Mouse (Mus musculus): Measurements from ENCODE around the gene Fam129a.

Gene Fam129a

GRCm38 (mm10) chr1:151625260-151625659, 54.3 kb downstream of the Fam129a start:
- DNase-seq (ENCODE audit: low spot score in 2 of 2), result no peak

- no peak for DNase-seq (ENCODE audit: low spot score in 2 of 2)
Measured at GRCm38 (mm10) chr1:151625690-151626089, 54.7 kb downstream of the Fam129a start.

DNA sequence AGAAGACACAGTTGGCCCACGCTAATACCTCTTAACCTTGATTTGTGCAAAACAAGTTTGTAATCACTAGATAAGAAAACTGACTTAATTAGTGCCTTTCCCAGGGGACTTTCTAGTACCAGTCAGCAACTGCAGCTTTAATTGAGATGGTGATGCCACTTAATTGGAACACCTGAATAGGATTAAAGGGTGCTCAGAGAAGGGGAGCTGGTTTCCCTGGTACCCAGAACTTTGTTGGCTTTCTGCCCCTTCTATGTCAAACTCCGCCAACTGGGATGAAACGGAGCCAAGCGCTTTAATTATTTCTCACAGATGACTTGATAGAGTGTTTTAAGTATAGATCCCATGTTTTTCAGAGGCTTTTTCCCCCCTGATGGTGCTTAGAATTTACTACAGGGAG, 55.6 kb downstream of the Fam129a start:
- no peak for DNase-seq (ENCODE audit: low spot score in 2 of 2)

- no peak for DNase-seq (ENCODE audit: low spot score in 2 of 2)
Measured at GRCm38 (mm10) chr1:151627141-151627540, 56.2 kb downstream of the Fam129a start.

DNA sequence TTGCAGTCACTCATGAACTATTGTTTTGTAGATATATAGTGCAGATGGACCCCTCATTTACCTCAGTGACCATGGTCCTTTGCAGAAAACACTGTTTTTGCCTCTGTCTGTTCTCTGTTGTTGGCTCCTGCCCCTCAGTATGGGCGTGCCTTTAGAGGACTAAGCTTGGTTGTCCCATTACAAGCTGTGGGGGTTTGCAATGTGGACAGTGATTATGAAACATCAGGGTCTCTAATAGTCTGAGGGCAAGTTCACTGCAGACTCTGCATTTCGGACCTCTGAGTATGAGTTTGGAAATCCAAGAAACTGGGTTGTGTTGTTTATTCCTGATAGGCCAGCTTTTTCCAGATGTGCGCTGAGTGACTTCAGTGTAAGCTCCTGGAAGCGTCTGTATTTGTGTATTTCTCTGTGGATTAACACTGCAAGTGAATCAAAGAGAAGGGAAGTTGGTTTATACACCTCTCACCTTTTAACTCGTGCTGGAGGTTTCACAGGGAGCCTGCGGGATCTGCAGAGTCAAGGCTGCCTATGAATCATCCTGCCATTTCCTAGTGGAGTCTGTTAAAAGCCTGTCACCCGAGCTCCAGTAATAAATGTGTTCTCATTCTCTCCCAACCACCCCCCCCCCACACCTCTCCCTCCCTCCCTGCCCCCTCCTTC, 58.7 kb downstream of the Fam129a start:
- DNase-seq (ENCODE audit: low spot score in 2 of 2), result no peak

GRCm38 (mm10) chr1:151630251-151630628, 59.3 kb downstream of the Fam129a start:
- DNase-seq (ENCODE audit: low spot score in 2 of 2), result no peak

- DNase-seq (ENCODE audit: low spot score in 2 of 2), result no peak
Measured at GRCm38 (mm10) chr1:151631061-151631460, 60.1 kb downstream of the Fam129a start.

- DNase-seq (ENCODE audit: low spot score in 2 of 2), result no peak
Measured at GRCm38 (mm10) chr1:151631703-151632294, 60.8 kb downstream of the Fam129a start.

DNA sequence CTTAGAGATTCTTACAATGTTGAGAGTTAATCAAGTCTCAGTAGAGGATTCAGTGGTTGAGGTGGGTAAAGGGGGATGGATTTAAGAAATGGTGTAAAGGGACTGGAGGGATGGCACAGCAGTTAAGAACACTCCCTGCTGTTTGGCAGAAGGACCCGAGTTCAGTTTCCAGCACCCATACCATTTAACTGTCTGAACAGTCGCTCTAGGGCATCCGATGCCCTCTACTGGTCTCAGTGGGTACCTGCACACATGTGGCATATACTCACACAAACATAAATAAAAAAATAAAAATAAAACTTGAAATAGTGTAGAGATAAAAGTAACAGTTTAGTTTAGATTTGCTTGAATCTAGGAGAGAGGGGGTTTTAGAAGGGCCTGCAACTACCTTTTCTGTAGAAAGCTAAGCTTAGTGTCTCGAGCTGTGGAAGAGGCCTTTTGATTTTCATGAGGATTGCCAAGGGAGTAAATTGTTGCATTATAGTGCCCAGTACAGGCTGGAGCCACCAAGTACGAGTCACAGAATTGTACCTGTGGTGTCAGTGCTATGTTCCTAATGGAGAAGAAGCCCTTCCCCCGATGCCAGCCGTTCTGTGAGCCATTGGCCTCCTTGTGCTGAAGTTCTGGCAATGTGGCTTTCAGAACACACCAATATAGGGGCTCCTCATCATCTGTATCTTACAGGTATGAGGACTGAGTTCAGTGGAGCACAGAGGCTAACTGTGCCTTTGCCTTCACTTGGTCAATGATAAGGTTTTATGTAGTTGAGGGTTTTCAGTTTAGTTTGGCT, 61.8 kb downstream of the Fam129a start:
- DNase-seq (ENCODE audit: low spot score in 2 of 2), result no peak

DNA sequence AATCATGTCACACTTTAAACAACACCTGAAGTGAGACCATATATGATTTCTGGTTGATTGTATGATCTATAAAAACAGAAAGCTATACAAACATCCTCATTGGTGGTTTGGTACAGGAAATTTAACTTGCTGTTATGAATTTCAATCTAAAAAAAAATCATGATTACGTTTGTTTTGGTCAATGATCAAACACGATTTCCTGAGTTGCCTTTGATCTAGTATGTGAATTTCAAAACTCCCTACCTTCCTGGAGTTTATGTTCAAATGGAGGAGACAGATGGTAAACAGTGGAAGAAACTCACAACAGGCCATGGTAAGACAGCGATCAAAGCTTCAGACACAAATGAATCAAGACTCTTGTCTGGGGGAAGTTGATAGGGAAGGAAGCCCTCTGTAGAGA, 65.7 kb downstream of the Fam129a start:
- no peak for DNase-seq (ENCODE audit: low spot score in 2 of 2)

GRCm38 (mm10) chr1:151637351-151637922, 66.5 kb downstream of the Fam129a start:
- no peak for DNase-seq (ENCODE audit: low spot score in 2 of 2)

GRCm38 (mm10) chr1:151638357-151638756, 67.4 kb downstream of the Fam129a start:
- DNase-seq (ENCODE audit: low spot score in 2 of 2), result no peak

- no peak for DNase-seq (ENCODE audit: low spot score in 2 of 2)
Measured at GRCm38 (mm10) chr1:151638770-151639169, 67.8 kb downstream of the Fam129a start.

- DNase-seq (ENCODE audit: low spot score in 2 of 2), result no peak
Measured at GRCm38 (mm10) chr1:151646380-151646779, 75.4 kb downstream of the Fam129a start.

DNA sequence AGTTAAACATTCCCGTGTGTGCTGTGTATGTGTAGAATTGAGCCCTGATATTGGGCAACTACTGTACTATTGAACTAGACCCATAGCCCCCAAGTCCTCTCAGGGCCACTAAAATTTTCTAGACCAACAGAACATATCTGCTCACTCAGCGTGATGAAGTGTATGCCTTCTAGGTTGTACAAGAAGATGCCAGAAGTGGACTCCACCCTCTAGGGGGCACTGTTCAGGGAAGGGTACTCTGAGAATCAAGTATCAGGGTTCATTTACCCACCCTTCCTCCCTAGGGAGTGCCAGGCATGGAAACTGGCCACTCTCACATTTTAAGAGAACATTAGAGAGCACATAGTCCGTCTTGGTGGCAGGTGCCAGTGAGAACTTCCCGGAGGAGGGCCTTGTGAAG, 77.1 kb downstream of the Fam129a start:
- no peak for DNase-seq (ENCODE audit: low spot score in 2 of 2)

DNA sequence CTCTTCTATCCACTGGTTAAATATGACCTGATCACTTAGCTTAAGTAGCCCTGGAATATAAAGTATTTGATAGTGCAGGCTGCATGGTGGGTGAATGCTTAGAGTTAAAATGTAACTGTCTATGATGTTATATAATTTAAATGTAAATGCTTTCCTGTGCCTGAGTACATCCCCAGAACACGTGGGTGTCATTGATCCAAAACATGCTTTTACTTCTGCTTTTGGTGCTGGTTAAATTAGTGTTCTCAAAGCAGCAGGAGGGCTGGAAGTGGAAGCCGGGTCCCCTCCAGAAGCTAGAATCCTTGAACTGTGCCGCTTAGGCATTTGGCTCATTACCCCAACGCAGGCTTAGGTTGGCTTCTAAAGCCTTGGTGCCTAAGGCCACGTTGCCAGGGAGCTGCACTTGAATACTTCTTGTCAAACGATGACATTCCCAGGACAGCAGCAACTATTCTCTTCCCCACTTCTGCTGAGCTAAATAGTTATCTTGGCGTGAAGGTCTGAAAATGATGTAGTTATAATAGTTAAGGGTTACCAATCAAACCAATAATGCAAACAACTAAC, 86.1 kb downstream of the Fam129a start:
- DNase-seq (ENCODE audit: low spot score in 2 of 2), result no peak

DNA sequence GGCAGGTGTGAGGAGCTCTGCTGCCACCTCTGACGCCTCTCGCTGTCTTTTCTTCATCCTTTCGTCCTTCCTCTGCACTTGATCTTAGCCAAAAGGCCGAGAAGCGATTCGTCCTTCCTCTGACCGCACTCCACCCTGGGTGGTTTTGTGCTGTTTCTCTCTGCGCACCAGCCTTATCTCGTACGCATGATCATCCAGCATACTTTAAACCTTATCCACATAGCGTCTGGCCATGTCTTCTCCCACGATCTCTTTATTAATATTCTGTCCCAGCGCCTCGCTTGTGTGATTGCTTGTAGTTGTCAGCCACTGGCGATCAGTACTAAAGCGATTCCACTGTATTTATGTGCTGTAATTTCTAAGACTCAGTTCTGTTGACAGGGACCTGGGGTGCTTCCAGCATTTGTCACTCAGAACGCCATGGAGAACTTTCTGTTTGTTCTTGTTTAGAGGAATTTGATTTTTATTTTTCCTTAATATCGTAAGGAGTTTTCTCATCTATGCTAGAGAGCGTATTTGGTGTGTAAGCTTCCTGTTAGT, 87.4 kb downstream of the Fam129a start:
- no peak for DNase-seq (ENCODE audit: low spot score in 2 of 2)

GRCm38 (mm10) chr1:151659636-151660035, 88.7 kb downstream of the Fam129a start:
- no peak for DNase-seq (ENCODE audit: low spot score in 2 of 2)

- no peak for DNase-seq (ENCODE audit: low spot score in 2 of 2)
Measured at GRCm38 (mm10) chr1:151660251-151660650, 89.3 kb downstream of the Fam129a start.

- no peak for DNase-seq (ENCODE audit: low spot score in 2 of 2)
Measured at GRCm38 (mm10) chr1:151660883-151661282, 89.9 kb downstream of the Fam129a start.

GRCm38 (mm10) chr1:151661684-151662439, 90.9 kb downstream of the Fam129a start:
- DNase-seq (ENCODE audit: low spot score in 2 of 2), result no peak

All from spleen, postnatal 14 days (tissue).